Mouse (Mus musculus) right cerebral cortex, postnatal 36 days (tissue): ENCODE results near the gene Defb26.

Experiments used
- DNase-seq, 2 experiments: peaks; one replicate each; pipeline ENCODE4 v3.0.0; 2022; ENCODE audit warnings: low spot score in 2 of 2, mixed read lengths in 1 of 2

Gene Defb26

GRCm38 (mm10) chr2:152511592-152511991 is at the start of gene Defb26:
TSS of gene Defb26 (minus strand) at chr2:152511692.
- no peak for DNase-seq

GRCm38 (mm10) chr2:152556655-152557054 is 45.2 kb upstream of the Defb26 start:
- DNase-seq, result no peak

- peak; percentile 34 to 52 for DNase-seq
Observed at GRCm38 (mm10) chr2:152553774-152554423, 42.4 kb upstream of the Defb26 start.

- no peak for DNase-seq
Observed at GRCm38 (mm10) chr2:152548124-152548523, 36.6 kb upstream of the Defb26 start.

GRCm38 (mm10) chr2:152544691-152545090 is 33.2 kb upstream of the Defb26 start:
- peak; percentile 43 to 50 for DNase-seq

- DNase-seq, result no peak
Observed at GRCm38 (mm10) chr2:152543478-152543877, 32.0 kb upstream of the Defb26 start.

GRCm38 (mm10) chr2:152542897-152543296 is 31.4 kb upstream of the Defb26 start:
- DNase-seq, result no peak

GRCm38 (mm10) chr2:152541979-152542378 is 30.5 kb upstream of the Defb26 start:
- DNase-seq, result no peak

GRCm38 (mm10) chr2:152539944-152540710 is 28.6 kb upstream of the Defb26 start, which contains the start of gene Defb29:
TSS of gene Defb29 (minus strand) at chr2:152540098.
- DNase-seq, result no peak

- DNase-seq, result no peak
Observed at GRCm38 (mm10) chr2:152517981-152518380, 6.5 kb upstream of the Defb26 start, which contains the start of gene Defb28. TSS of gene Defb28 (plus strand) at chr2:152518255.

- no peak for DNase-seq
Observed at GRCm38 (mm10) chr2:152516084-152516483, 4.6 kb upstream of the Defb26 start.

GRCm38 (mm10) chr2:152503950-152504349 is 7.5 kb downstream of the Defb26 start:
- DNase-seq, result no peak

GRCm38 (mm10) chr2:152500863-152501229 is 10.6 kb downstream of the Defb26 start:
- DNase-seq, result no peak

GRCm38 (mm10) chr2:152500204-152500862 is 11.2 kb downstream of the Defb26 start:
- no peak for DNase-seq

GRCm38 (mm10) chr2:152498020-152498419 is 13.5 kb downstream of the Defb26 start:
- no peak for DNase-seq

- no peak for DNase-seq
Observed at GRCm38 (mm10) chr2:152493151-152493550, 18.3 kb downstream of the Defb26 start.

- no peak for DNase-seq
Observed at GRCm38 (mm10) chr2:152490038-152490437, 21.5 kb downstream of the Defb26 start, which contains the start of gene Defb22. TSS of gene Defb22 (minus strand) at chr2:152490138.

- DNase-seq, result no peak
Observed at GRCm38 (mm10) chr2:152487024-152487423, 24.5 kb downstream of the Defb26 start.

- DNase-seq, result no peak
Observed at GRCm38 (mm10) chr2:152481726-152482125, 29.8 kb downstream of the Defb26 start.

GRCm38 (mm10) chr2:152480881-152481280 is 30.6 kb downstream of the Defb26 start:
- DNase-seq, result no peak

GRCm38 (mm10) chr2:152476763-152477162 is 34.7 kb downstream of the Defb26 start, which contains the start of gene Defb20:
TSS of gene Defb20 (plus strand) at chr2:152477063.
- no peak for DNase-seq

- no peak for DNase-seq
Observed at GRCm38 (mm10) chr2:152472434-152472833, 39.1 kb downstream of the Defb26 start.
